Mouse (Mus musculus) gastrocnemius, postnatal 36 days (tissue): ENCODE results near the gene Rpl21. TPM values are rescaled to one million over a fixed set of nuclear protein-coding genes. Genes with fewer than 3 reads are reported as not detected.
A peak's percentile ranks its signal among the peaks of the same experiment; 100 is the strongest.

ENCODE experiments used
- DNase-seq, 2 experiments: peaks; one replicate each; pipeline ENCODE4 v3.0.0; 2022
- intact Hi-C: fragments of 180-260 bp; cut with DNase I; formaldehyde crosslinking; loops from one replicate; pipeline ENCODE4 v1.15.1; 2025
- total RNA-seq, 2 experiments: library from RNA; stranded (reverse); gene quantifications; 2 replicates each; pipeline ENCODE4 v1.2.3; 2021

Rpl21 gene
- total RNA-seq, 2 experiments from 2014 or later = 104 to 128 TPM

DNA sequence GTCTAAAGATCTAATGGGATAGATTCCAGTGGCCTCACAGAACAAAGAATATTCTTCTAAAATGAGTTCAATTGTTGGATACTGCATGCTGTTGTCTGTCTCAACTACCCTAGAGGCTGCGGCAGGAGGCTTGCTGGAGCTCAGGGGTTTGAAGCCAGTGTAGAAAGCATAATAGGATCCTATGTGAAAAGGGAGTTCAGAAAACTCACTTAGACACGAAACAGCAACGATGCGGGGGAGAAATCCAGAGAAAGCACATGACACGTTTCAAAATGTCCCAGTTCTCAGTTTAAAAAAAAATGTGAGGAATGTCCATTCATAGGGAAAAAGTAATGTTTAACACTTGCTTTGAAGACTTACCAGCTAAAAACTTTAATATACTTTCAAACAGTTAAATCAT is 9.7 kb upstream of the Rpl21 start:
- intact Hi-C loops = no loop called here
- DNase-seq = no peak

DNA sequence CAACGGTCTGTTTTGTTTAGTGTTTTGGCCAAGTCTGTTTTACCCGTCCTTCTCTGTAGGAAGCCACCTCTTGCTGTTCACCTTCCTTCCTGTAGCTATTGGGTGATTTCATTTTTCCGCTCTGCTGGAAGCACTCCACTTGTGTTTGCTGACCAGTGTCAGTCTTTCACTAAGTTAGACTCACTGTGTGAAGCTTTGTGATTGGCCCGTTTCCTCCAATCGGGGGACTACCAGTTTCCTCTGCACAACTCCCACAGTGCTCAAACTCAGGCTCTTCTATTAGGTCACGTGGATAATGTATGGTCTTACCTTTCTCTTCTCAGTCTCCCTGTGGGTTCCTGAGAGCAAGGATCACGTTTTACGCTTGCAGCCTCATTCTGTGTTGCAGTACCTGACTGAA is 3.2 kb upstream of the Rpl21 start:
- intact Hi-C loops = no loop called here
- DNase-seq = no peak

- intact Hi-C loops = loop anchor here (2.0 kb wide), 1 partner anchor 38 kb away; the partner anchor contains the start of gene Usp12
- DNase-seq = no peak
These were observed 288 bp upstream of the Rpl21 start for GRCm38 (mm10) chr5:146832435-146832768.

- intact Hi-C loops = loop anchor here (2.0 kb wide), 1 partner anchor 39 kb away; the partner anchor contains the start of gene Usp12
- no peak for DNase-seq
These were observed 1.0 kb downstream of the Rpl21 start for GRCm38 (mm10) chr5:146833673-146834201.

GRCm38 (mm10) chr5:146834959-146835358 is 2.3 kb downstream of the Rpl21 start:
- intact Hi-C loops = no loop called here
- DNase-seq = no peak

DNA sequence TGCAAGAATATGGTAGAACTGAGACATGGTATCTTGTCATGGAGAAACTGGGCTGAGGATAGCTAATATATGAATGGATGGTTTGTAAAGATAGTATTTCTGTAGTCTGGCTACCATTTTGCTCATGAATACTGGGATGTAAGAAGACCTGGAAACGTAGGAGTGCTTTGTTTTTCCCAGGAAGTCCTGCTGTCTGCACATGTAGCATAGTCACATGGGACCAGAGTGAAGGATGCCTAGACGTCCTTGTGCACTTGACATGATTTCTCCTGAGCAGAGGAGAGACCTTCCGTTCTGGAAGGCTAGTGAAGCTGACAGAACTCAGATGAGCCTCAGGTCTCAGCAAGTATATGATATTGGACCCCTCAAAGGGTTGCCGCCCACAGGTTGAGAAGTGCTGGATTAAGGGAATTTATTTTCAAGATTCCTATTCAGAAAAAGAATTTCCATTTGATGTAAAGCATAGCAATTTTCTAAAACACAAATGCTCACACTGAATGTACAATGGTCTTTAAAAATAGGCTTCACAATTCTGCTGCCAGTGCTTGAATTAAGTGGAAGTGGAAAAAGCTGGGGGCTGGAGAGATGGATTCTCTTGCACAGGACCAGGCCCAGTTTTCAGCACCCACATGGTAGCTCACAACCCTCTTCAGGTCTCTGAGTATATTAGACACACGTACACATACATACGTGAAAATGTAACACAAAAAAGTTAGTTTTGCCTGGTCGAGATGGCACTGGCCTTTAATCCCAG is 5.5 kb downstream of the Rpl21 start:
- intact Hi-C loops = no loop called here
- DNase-seq = no peak

- DNase-seq = no peak
- intact Hi-C loops = no loop called here
These were observed 6.4 kb downstream of the Rpl21 start for GRCm38 (mm10) chr5:146838836-146839648.

- intact Hi-C loops = loop anchor here (5.0 kb wide), 1 partner anchor 132 kb away; no protein-coding TSS in a partner anchor
- no peak for DNase-seq
These were observed 7.1 kb downstream of the Rpl21 start for GRCm38 (mm10) chr5:146839760-146840159.

GRCm38 (mm10) chr5:146840422-146840821 is 7.7 kb downstream of the Rpl21 start:
- no peak for DNase-seq
- intact Hi-C loops = loop anchor here (5.0 kb wide), 1 partner anchor 133 kb away; no protein-coding TSS in a partner anchor

- no peak for DNase-seq
- intact Hi-C loops = loop anchor here (5.0 kb wide), 1 partner anchor 134 kb away; no protein-coding TSS in a partner anchor
These were observed 8.6 kb downstream of the Rpl21 start for GRCm38 (mm10) chr5:146841301-146841700.

GRCm38 (mm10) chr5:146841996-146842395 is 9.3 kb downstream of the Rpl21 start:
- DNase-seq = no peak
- intact Hi-C loops = loop anchor here (5.0 kb wide), 1 partner anchor 135 kb away; no protein-coding TSS in a partner anchor

- intact Hi-C loops = loop anchor here (5.0 kb wide), 1 partner anchor 137 kb away; no protein-coding TSS in a partner anchor
These were observed 11.7 kb downstream of the Rpl21 start for GRCm38 (mm10) chr5:146844301-146844941.

GRCm38 (mm10) chr5:146844945-146845365 is 12.3 kb downstream of the Rpl21 start, which contains the start of gene Rasl11a:
Gene Rasl11a, plus strand, starts transcription at chr5:146845071.
- intact Hi-C loops = loop anchor here (5.0 kb wide), 1 partner anchor 138 kb away; no protein-coding TSS in a partner anchor
- peak; percentile 68 to 75 for DNase-seq

More at GRCm38 (mm10) chr5:146844301-146844941, 11.7 kb downstream of the Rpl21 start:
- no peak for DNase-seq

- DNase-seq = no peak
- intact Hi-C loops = no loop called here
These were observed 13.8 kb downstream of the Rpl21 start for GRCm38 (mm10) chr5:146846489-146846888.

GRCm38 (mm10) chr5:146848936-146849582 is 16.4 kb downstream of the Rpl21 start:
- intact Hi-C loops = no loop called here

DNA sequence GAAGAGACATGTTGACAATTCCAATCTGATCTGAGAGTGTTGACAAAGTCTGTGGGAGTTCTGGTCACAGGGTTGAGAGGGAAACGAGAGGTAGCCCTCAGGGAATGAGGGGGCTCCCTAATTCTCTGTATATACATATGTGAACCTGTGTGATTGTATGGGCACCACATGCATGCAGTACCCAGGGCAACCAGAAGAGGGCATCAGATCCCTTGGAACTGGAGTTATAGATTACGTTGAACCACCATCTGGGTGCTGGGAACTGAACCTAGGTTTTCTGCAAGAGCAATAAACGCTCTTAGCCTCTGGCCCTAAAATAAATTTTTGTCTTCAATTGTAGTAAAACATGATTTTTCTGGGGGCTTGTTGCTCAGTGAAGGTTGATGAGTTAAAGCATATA is 23.4 kb downstream of the Rpl21 start:
- intact Hi-C loops = no loop called here
- no peak for DNase-seq

More at GRCm38 (mm10) chr5:146848936-146849582, 16.4 kb downstream of the Rpl21 start:
- DNase-seq = no peak

- no peak for DNase-seq
- intact Hi-C loops = no loop called here
These were observed 24.9 kb downstream of the Rpl21 start for GRCm38 (mm10) chr5:146857620-146858019.

DNA sequence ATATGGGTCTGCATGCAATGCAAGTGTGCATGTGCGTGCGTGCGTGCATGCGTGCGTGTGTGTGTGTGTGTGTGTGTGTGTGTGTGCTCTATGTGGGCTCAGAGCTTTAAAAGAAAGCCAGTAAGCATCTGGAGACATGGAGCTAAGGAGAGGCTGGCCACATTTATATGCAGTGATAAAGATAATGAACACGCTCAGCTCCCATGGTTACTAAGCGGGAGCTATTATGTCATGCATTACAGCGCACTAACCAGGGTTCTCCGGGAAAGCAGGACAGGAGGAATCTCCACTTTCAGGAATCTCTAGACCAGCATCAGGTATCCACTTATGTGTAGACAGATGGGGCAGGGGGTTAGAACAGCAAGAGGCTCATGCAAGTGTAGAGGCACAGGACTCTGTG is 26.1 kb downstream of the Rpl21 start:
- no peak for DNase-seq

DNA sequence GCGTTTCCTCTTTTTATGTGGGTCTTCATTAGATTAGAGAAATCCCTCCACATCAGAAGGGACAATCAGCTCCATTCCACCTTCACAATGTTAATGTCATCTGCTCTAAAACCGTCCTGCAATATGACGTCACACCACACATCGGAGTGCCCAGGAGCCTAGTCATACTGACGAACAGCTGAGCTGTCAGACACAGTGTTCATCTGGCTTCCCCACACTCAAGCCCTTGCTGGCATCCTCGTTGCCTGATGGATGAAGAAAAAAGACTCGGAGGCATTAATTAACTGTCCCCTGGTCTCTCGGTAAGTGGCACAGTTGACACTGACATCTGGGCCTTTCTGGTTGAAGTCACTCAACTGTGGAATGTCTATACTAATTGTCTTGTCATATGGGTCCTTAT is 26.6 kb downstream of the Rpl21 start:
- intact Hi-C loops = no loop called here
- DNase-seq = no peak

More for the DNA sequence above, 26.1 kb downstream of the Rpl21 start:
- intact Hi-C loops = no loop called here
